Mouse (Mus musculus): Measurements from ENCODE around the gene BC052040. TPM values are rescaled to one million over a fixed set of nuclear protein-coding genes. Genes with fewer than 3 reads are reported as not detected.

The BC052040 gene
- polyA plus RNA-seq, 1 experiment, result 1.6 TPM

GRCm38 (mm10) chr2:115551901-115552300, 29.6 kb upstream of the BC052040 start:
- WGBS, result 86% methylated on average over 3 of the region's 3 CpGs
- H3K4me3 ChIP-seq (ENCODE audit: low read depth, low read length), result no peak overlapping the region
- TF ChIP-seq POLR2A (IDR thresholded peaks at IDR 0.05; ENCODE audit: low read depth, low read length) (no peak), CTCF (IDR thresholded peaks at IDR 0.05; ENCODE audit: extremely low read depth, insufficient read length, insufficient replicate concordance, low read depth, low read length) (no peak)
- H3K27ac ChIP-seq (ENCODE audit: insufficient read depth, low read depth, low read length), result no peak overlapping the region
- no peaks in the 10 kb centered on the region for H3K27me3 ChIP-seq (ENCODE audit: control insufficient read depth, insufficient read depth, low read length)
- H3K36me3 ChIP-seq (ENCODE audit: control insufficient read depth, insufficient read depth, low read length), result no peaks in the 10 kb centered on the region
- H3K4me1 ChIP-seq (ENCODE audit: control insufficient read depth, insufficient read depth, insufficient read length, low read length), result no peaks in the 10 kb centered on the region

- 37% methylated on average over 3 of the region's 3 CpGs for WGBS
- Histone ChIP-seq H3K4me1 (ENCODE audit: control insufficient read depth, insufficient read depth, insufficient read length, low read length) (no peaks in the 10 kb centered on the region), H3K27me3 (ENCODE audit: control insufficient read depth, insufficient read depth, low read length) (no peaks in the 10 kb centered on the region), H3K36me3 (ENCODE audit: control insufficient read depth, insufficient read depth, low read length) (no peaks in the 10 kb centered on the region), H3K4me3 (ENCODE audit: low read depth, low read length) (no peak overlapping the region), H3K27ac (ENCODE audit: insufficient read depth, low read depth, low read length) (no peak overlapping the region)
- TF ChIP-seq POLR2A (IDR thresholded peaks at IDR 0.05; ENCODE audit: low read depth, low read length) (no peak), CTCF (IDR thresholded peaks at IDR 0.05; ENCODE audit: extremely low read depth, insufficient read length, insufficient replicate concordance, low read depth, low read length) (no peak)
These were observed 19.2 kb upstream of the BC052040 start for GRCm38 (mm10) chr2:115562155-115562827.

DNA sequence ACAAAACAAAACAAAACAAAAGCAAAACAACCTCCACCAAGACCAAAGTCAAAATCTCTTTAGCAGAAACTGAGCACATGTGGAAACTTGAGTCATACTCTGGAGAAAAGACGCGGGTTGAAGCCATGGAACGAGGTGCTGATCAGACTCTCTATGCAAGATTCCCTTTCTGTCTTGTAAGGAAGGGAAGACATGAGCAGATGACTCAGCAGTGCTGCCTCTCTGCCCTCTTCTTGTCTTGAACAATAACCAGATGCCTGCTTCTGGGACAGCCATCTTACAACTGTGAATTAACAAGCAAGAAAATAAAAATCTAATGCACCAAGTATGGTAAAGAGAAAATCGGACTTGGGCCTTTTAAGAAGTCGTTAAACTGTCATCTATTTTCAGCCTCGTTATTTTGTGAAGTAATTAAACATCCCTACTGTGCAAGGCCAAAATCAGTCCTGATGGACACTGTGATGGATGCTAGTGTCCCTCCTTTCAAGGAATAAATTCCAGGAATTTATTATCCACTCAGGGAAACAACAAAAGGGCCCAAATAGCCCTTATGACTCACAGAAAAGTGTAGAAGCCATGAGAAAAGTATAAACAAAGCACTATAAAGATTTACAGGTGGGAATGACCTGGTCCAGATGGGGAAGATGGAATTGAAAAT, 18.0 kb upstream of the BC052040 start:
- 84% methylated on average over 6 of the region's 6 CpGs for WGBS

DNA sequence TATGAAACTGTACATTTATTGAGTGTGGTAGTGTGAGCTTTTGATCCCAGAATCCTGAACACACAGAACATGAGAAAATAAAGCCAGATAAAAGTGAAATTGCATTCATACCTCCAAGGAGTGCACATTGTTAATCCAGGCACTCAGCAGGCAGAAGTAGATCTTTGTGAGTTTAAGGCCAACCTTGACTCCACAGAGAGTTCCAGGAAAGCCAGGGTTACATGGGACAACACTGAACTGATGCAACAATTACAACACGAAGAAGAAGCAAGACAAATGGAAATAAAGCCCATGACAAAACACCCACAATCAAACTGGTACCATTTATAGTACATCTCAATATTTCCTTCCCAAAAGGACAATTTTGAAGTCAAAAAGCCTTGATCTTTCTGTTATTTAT, 9.5 kb upstream of the BC052040 start:
- Histone ChIP-seq H3K4me1 (ENCODE audit: control insufficient read depth, insufficient read depth, insufficient read length, low read length) (no peaks in the 10 kb centered on the region), H3K36me3 (ENCODE audit: control insufficient read depth, insufficient read depth, low read length) (no peaks in the 10 kb centered on the region), H3K4me3 (ENCODE audit: low read depth, low read length) (no peak overlapping the region), H3K27me3 (ENCODE audit: control insufficient read depth, insufficient read depth, low read length) (no peaks in the 10 kb centered on the region), H3K27ac (ENCODE audit: insufficient read depth, low read depth, low read length) (no peak overlapping the region)
- no peak for TF ChIP-seq CTCF (IDR thresholded peaks at IDR 0.05; ENCODE audit: extremely low read depth, insufficient read length, insufficient replicate concordance, low read depth, low read length)
- TF ChIP-seq POLR2A (IDR thresholded peaks at IDR 0.05; ENCODE audit: low read depth, low read length), result no peak
- WGBS, result 86% methylated on average over 1 of the region's 1 CpGs

More for the DNA sequence above, 18.0 kb upstream of the BC052040 start:
- Histone ChIP-seq H3K36me3 (ENCODE audit: control insufficient read depth, insufficient read depth, low read length) (no peaks in the 10 kb centered on the region), H3K4me1 (ENCODE audit: control insufficient read depth, insufficient read depth, insufficient read length, low read length) (no peaks in the 10 kb centered on the region), H3K4me3 (ENCODE audit: low read depth, low read length) (no peak overlapping the region), H3K27me3 (ENCODE audit: control insufficient read depth, insufficient read depth, low read length) (no peaks in the 10 kb centered on the region), H3K27ac (ENCODE audit: insufficient read depth, low read depth, low read length) (no peak overlapping the region)
- TF ChIP-seq CTCF (IDR thresholded peaks at IDR 0.05; ENCODE audit: extremely low read depth, insufficient read length, insufficient replicate concordance, low read depth, low read length) (no peak), POLR2A (IDR thresholded peaks at IDR 0.05; ENCODE audit: low read depth, low read length) (no peak)

DNA sequence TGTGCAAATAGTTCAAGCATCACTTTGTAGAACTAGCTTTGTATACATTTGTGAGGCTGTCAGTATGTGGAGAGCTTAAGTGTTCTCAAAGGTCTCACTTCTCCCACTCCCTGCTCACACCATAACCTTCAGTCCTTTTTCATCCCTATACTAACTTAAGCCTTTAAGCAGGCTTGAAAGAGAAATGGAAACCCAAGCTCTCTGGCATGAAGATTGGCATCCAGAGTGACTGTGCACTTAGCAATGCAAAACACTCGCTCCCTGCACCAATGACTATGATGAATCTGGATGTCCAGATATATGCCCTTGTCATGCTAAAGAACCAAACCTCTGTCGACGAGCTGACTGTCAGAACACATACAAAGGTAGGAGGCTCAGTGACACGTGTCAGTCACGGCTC, 6.7 kb upstream of the BC052040 start:
- 81% methylated on average over 5 of the region's 5 CpGs for WGBS
- no peak overlapping the region for H3K4me3 ChIP-seq (ENCODE audit: low read depth, low read length)
- TF ChIP-seq POLR2A (IDR thresholded peaks at IDR 0.05; ENCODE audit: low read depth, low read length), result no peak
- no peak for TF ChIP-seq CTCF (IDR thresholded peaks at IDR 0.05; ENCODE audit: extremely low read depth, insufficient read length, insufficient replicate concordance, low read depth, low read length)
- H3K27ac ChIP-seq (ENCODE audit: insufficient read depth, low read depth, low read length), result no peak overlapping the region
- no peaks in the 10 kb centered on the region for H3K36me3 ChIP-seq (ENCODE audit: control insufficient read depth, insufficient read depth, low read length)
- no peaks in the 10 kb centered on the region for H3K4me1 ChIP-seq (ENCODE audit: control insufficient read depth, insufficient read depth, insufficient read length, low read length)
- no peaks in the 10 kb centered on the region for H3K27me3 ChIP-seq (ENCODE audit: control insufficient read depth, insufficient read depth, low read length)

- Histone ChIP-seq H3K27ac (ENCODE audit: insufficient read depth, low read depth, low read length) (no peak overlapping the region), H3K27me3 (ENCODE audit: control insufficient read depth, insufficient read depth, low read length) (no peaks in the 10 kb centered on the region), H3K4me3 (ENCODE audit: low read depth, low read length) (no peak overlapping the region), H3K4me1 (ENCODE audit: control insufficient read depth, insufficient read depth, insufficient read length, low read length) (peaks cover 6% of the 10 kb centered on the region; the same call in 1 of the 2 replicates), H3K36me3 (ENCODE audit: control insufficient read depth, insufficient read depth, low read length) (no peaks in the 10 kb centered on the region)
- WGBS, result 78% methylated on average over 18 of the region's 18 CpGs
- TF ChIP-seq POLR2A (IDR thresholded peaks at IDR 0.05; ENCODE audit: low read depth, low read length), result no peak
These were observed 2.2 kb upstream of the BC052040 start for GRCm38 (mm10) chr2:115579171-115579900.

- Histone ChIP-seq H3K4me3 (ENCODE audit: low read depth, low read length) (no peak overlapping the region), H3K36me3 (ENCODE audit: control insufficient read depth, insufficient read depth, low read length) (no peaks in the 10 kb centered on the region), H3K4me1 (ENCODE audit: control insufficient read depth, insufficient read depth, insufficient read length, low read length) (peaks cover 6% of the 10 kb centered on the region; the same call in 1 of the 2 replicates), H3K27me3 (ENCODE audit: control insufficient read depth, insufficient read depth, low read length) (no peaks in the 10 kb centered on the region), H3K27ac (ENCODE audit: insufficient read depth, low read depth, low read length) (no peak overlapping the region)
- TF ChIP-seq CTCF (IDR thresholded peaks at IDR 0.05; ENCODE audit: extremely low read depth, insufficient read length, insufficient replicate concordance, low read depth, low read length), result no peak
- no peak for TF ChIP-seq POLR2A (IDR thresholded peaks at IDR 0.05; ENCODE audit: low read depth, low read length)
- WGBS, result 86% methylated on average over 6 of the region's 6 CpGs
These were observed 1.5 kb upstream of the BC052040 start for GRCm38 (mm10) chr2:115579976-115580375.
